Mouse (Mus musculus): ENCODE measurements at regions not wholly inside any gene's neighbourhood (a gene's known extent, or its start where the extent isn't known, plus 50 kb on each side); places are given as distances from the start of the nearest gene placed in this dataset.

GRCm38 (mm10) chr1:122333267-122333666, 765.5 kb upstream of the Ddx18 start:
- no peak for TF ChIP-seq CTCF (IDR thresholded peaks at IDR 0.05; ENCODE audit: insufficient read depth, low read depth, low read length)
- TF ChIP-seq POLR2A (IDR thresholded peaks at IDR 0.05; ENCODE audit: insufficient read depth, low read depth, low read length), result no peak
